Mouse (Mus musculus) urinary bladder, postnatal 10 days (tissue): ENCODE data around the gene Gm37240.

Experiments
- DNase-seq: peaks from one replicate; pipeline ENCODE4 v3.0.0; 2022; ENCODE audit warnings: low spot score

Gm37240 gene

GRCm38 (mm10) chr3:85490204-85490603 is 397.1 kb downstream of the Gm37240 start:
- DNase-seq = no peak

- DNase-seq = no peak
Measured at GRCm38 (mm10) chr3:85487379-85487778, 399.9 kb downstream of the Gm37240 start.

- no peak for DNase-seq
Measured at GRCm38 (mm10) chr3:85485536-85486190, 401.7 kb downstream of the Gm37240 start.

DNA sequence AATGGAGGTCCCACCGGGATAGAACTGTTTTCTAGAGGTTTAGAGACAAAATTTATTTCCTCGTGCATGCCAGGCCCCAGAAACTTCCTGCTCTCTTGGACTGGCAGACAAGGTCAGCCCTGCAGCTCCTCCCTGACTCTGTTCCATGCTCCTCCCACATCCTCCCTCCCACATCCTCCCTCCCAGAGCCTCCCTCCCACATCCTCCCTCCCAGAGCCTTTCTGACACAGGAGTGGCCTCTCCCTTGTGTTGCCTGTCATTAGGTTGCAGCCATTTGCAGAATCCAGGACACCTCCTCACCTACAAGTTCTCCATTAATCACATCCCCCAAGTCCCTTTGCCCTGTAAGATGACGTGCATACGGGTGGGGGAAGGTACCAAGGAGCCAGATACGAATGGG is 404.7 kb downstream of the Gm37240 start:
- no peak for DNase-seq

DNA sequence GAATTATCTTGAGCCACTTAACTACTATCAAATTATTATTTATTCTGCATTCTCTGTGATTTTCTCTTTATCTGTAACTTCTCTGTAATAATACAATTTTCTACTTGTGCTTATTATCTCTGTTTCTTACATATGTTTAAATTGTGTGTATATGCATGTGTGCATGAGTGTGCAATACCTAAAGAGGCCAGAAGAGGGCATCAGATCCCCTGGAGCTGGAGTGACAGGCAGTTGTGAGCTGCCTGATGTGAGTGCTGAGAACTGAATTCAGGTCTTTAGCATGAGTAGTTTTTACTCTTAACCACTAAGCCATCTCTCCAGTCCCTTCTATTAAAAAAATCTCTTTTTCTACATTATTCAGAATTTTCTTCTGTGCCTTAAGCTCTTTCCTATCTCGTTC is 406.7 kb downstream of the Gm37240 start:
- no peak for DNase-seq

DNA sequence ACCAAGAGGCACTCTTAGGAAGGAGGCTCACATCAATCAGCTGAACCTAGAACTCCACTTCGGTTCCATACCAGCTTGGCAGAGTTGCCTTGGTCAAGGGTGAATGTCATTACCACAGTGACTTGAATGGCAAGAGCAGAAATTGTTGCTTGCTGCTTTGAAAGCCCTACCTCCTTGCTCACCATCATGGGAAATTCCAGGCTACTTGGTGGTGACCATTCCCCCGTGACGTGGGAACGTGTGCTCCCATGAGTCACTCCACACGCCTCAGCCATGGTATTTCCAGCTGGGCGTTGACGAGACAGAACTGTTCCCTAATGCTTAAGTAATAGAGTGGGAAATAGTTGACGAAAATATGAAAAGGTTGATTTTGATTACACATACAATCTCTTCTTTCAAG is 408.6 kb downstream of the Gm37240 start:
- DNase-seq = no peak

- DNase-seq = no peak
Measured at GRCm38 (mm10) chr3:85469711-85470110, 417.6 kb downstream of the Gm37240 start.

- DNase-seq = no peak
Measured at GRCm38 (mm10) chr3:85468995-85469394, 418.3 kb downstream of the Gm37240 start.

- no peak for DNase-seq
Measured at GRCm38 (mm10) chr3:85465283-85466025, 421.9 kb downstream of the Gm37240 start.

DNA sequence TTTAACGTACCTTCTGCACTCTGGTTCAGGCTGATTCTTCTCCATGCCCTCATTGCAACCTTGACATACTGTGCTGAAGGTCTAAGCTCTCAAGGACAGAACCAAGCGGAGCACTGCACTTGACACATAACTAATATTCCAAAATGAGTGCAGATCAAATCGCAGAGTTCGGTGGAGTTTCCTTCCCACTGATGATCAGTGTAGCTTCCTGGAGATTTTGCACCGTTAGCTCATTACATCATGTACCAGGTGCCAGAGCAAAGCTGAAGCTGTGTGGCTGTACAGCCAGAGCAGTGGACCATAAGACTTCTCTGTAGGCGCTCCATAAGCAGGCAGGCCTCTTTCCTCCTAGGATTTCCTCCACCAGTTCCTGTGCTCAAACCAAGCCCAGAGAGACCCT is 427.3 kb downstream of the Gm37240 start:
- no peak for DNase-seq

DNA sequence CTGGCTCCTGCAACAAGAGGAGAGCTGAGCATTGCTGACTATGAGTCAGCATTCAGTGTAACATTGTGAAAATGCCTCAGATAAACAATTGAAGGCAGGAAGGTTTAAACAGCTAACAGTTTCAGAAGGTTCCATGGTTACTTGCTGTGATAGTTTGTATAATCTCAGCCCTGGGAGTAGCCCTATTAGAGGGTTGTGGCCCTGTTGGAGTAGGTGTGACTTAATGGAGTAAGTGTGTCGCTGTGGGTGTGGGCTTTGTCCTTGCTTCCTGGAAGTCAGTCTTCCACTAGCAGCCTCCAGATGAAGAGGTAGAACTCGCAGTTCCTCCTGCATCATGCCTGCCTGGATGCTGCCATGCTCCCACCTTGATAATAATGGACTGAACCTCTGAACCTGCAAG is 430.3 kb downstream of the Gm37240 start:
- no peak for DNase-seq

DNA sequence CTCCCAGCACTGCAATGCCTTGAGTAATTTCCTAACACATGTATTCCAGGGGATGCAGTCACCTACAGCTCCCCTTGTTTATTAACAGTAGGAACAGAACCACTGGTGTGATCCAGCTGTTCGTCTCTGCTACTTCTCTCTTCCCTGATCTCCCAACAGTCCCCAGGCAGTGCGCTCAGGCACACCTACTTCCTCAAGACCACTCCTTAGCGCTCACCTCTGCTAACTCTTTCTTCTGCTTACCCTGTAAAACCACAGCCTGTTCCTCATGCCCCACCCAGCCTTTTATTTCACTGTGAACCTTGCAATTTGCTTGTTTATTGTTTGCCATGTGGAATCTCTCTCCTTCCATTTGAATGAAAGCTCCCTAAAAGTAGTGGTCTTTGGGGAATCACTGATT is 431.9 kb downstream of the Gm37240 start:
- DNase-seq = no peak

DNA sequence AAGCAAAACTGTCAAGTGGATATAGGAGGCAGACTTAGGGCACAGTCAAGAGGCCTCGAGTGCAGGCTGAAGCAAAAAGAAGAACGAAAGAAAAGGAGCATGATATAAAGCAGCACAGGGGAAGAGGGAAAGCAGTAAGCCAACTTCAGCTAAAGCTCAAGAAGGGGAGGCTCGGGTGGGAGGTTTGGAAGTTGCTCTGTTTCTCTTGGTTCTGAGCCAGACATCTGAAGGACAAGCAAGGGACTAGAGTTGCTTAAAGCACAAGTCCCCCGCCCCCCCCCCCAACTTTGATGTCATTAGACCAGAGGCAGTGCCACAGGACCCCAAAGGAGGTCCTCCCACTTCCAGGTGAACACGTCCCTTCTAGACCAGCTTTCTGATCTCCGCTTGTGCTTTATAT is 433.3 kb downstream of the Gm37240 start:
- no peak for DNase-seq

- no peak for DNase-seq
Measured at GRCm38 (mm10) chr3:85449461-85449860, 437.9 kb downstream of the Gm37240 start.

DNA sequence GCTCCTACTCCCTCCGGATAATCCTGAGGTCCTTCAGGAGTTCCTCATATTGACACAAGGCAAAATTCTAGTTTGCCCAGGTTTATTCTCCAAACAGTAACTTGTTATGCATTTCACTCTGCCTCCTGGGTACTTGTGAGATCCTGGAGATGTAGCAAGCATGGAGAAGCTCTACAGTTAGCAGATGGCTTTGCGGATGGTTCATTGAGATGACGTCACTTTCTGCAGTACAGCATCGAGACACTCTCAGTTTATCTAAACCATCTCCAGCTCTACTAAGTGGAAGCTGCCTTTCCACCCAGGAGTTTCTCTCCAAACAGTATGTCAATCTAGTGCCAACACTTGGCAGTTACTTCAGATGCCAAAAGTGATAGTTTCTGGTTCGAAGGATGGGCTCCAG is 444.5 kb downstream of the Gm37240 start:
- no peak for DNase-seq

- no peak for DNase-seq
Measured at GRCm38 (mm10) chr3:85442261-85442660, 445.1 kb downstream of the Gm37240 start.

DNA sequence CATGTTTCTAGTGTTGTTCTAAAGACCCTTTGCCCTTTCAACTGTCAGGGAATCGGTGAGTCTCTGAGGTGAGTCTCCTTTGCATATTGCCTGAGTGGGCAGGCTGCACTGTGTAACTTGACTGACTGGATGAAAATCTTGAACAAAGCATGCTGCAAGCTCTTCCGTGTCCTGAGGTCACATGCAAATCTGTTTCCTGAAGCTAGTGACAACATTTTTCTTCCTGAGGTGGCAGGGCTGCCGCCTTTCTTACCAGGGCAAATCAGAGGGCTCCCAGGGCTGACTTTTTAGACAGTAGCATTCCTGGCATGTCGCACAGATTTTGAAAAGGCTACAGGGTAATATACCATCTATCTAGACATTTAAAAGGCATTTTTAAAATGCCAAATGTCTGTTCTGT is 451.9 kb downstream of the Gm37240 start:
- DNase-seq = no peak

- no peak for DNase-seq
Measured at GRCm38 (mm10) chr3:85431208-85431607, 456.1 kb downstream of the Gm37240 start.

- no peak for DNase-seq
Measured at GRCm38 (mm10) chr3:85423376-85423997, 463.8 kb downstream of the Gm37240 start.

DNA sequence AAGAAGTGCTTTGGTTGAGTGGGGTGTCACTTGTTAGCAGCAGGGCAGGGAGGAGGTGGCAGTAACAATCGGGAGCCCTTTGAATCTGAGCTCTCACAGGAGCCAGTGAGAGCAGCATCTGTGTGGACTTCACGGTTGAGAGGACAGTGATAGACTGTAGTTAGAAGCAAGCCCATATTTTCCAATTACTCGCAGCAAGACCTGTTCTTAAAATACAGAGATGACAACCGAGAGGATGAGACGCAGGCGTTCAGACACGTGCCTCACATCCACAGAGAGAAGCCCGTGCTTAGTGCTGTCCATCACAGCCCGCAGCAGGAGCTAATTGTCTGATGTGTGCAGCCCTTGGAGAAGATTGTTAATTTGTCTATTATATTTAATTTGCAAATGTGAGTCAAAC is 465.9 kb downstream of the Gm37240 start:
- no peak for DNase-seq

GRCm38 (mm10) chr3:85417663-85418062 is 469.7 kb downstream of the Gm37240 start:
- no peak for DNase-seq

DNA sequence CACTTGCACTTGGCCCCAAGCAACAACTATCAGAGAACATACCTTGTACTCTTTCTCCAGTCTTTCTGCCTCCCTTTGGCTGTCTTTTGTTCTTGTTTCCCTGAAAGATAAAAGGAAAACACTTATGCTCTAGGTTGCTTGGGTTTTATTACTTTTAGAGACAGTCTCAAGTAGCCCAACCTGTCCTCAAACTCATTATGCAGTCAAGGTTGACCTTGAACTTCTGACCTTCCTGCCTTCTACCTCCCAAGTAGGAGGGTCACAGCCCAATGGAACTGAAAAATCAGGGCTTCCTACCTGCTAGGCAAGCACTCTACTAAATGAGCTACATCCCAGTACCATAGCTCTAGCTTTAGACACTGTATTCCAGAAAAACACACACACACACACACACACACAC is 488.5 kb downstream of the Gm37240 start:
- DNase-seq = no peak

GRCm38 (mm10) chr3:85398483-85398835 is 488.9 kb downstream of the Gm37240 start:
- no peak for DNase-seq
